Mouse (Mus musculus): Measurements from ENCODE around the gene Cdkn1c. TPM values are rescaled to one million over a fixed set of nuclear protein-coding genes. Genes with fewer than 3 reads are reported as not detected.

Gene Cdkn1c
- polyA plus RNA-seq, 1 experiment from 2014 or later: 275 TPM

DNA sequence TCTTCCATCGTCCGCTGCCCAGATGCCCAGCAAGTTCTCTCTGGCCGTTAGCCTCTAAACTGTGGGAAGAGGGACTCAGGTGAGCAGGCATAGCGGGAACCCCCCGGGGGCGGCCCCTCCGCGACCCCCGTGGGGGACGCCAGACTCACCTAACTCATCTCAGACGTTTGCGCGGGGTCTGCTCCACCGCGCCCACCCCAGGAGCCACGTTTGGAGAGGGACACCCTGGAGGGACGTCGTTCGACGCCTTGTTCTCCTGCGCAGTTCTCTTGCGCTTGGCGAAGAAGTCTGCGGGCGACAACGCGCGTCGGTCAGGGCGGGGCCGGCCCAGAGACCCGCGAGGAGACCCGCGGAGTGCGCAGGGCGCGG, 1.9 kb downstream of the Cdkn1c start:
- Histone ChIP-seq H3K4me2 (peak overlapping the region; percentile 61), H3K27ac (replicated peaks) (peak overlapping the region; percentile 75), H3K4me3 (replicated peaks) (peak overlapping the region; percentile 57), H3K27me3 (replicated peaks) (no peaks in the 10 kb centered on the region), H3K36me3 (no peaks in the 10 kb centered on the region), H3K9me3 (replicated peaks) (0 out of 2 replicates have a peak, but pooled peaks cover 3% of the 10 kb centered on the region), H3K4me1 (peaks cover 21% of the 10 kb centered on the region; the same call in 1 of the 2 replicates), H3K9ac (replicated peaks) (peak overlapping the region; percentile 57)
- 18% methylated on average over 37 of the region's 38 CpGs for WGBS
- ATAC-seq (ENCODE audit: low FRiP score): no peak

DNA sequence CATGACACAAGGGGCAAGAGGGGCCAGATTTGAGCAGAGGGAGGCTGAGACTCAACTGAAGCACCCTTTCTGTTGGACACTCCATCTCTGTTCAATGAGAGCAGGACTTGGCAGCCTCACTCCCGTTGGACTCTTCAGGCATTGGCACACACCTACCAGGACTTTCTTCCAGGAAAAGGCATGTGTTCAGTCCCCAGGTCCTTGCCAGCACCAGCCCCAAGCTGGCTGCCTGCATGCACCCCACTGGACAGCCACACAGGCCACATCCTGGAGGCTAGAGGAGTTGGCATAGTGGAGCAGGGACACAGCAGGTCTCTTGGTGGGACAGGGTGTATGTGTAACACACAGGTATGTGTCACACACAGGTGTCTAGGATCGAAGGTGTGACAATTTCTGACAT, 13.7 kb downstream of the Cdkn1c start:
- H3K4me1 ChIP-seq: peaks cover 23% of the 10 kb centered on the region
- peaks cover 15% of the 10 kb centered on the region for H3K27me3 ChIP-seq (replicated peaks)
- no peaks in the 10 kb centered on the region for H3K9me3 ChIP-seq (replicated peaks)
- no peak overlapping the region for H3K27ac ChIP-seq (replicated peaks)
- no peaks in the 10 kb centered on the region for H3K36me3 ChIP-seq
- WGBS: 80% methylated on average over 2 of the region's 2 CpGs
- no peak overlapping the region for H3K4me2 ChIP-seq
- H3K9ac ChIP-seq (replicated peaks): no peak overlapping the region
- ATAC-seq (ENCODE audit: low FRiP score): no peak
- H3K4me3 ChIP-seq (replicated peaks): no peak overlapping the region

DNA sequence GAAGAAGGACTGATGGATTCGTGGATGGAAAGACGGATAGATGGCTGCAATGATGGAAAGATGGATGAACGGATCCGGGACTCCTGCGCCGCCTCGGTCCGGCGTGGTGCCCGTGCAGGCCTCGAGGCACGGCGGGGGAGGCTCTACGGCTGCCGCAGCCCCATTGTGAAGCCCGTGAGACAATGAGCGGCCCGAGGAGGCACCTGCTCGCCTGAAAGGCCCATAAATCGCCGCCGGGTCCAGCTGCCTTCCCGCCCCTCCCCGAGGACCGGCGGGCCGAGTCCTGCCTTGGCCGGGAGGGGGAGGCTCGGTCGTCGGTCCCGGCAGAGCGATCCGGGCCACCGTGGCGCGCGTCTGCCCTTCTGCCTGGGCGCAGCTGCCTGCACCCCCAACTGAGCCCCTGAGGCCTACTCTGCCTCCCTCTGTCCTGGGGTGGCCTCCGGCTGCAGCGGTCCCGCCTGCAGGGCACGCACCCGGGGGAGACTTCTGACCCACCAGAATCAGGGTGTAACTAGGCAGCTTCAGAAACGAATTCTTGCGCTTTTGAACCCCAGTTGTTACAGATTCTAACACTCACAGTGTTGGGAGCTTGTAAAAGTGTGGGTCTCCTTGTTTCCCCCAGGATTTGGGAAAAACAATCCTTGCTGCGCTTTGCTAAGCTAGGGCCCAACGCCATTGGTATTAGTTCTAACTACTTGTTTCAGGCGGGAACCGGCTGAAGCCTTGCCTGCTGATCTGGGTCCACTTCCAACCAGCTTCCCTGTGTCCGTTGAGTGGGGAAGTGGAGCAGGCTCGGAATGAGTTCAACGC, 15.0 kb downstream of the Cdkn1c start:
- Histone ChIP-seq H3K9ac (replicated peaks) (peak overlapping the region; percentile 44), H3K4me2 (peak overlapping the region; percentile 72), H3K27ac (replicated peaks) (0 out of 2 replicates have a peak overlapping the region, but pooled peaks have one; percentile 33), H3K9me3 (replicated peaks) (no peaks in the 10 kb centered on the region), H3K36me3 (no peaks in the 10 kb centered on the region), H3K4me3 (replicated peaks) (peak overlapping the region; percentile 39), H3K27me3 (replicated peaks) (peaks cover 15% of the 10 kb centered on the region), H3K4me1 (peaks cover 23% of the 10 kb centered on the region)
- peak; percentile 46; the same call in 1 of the 2 replicates for ATAC-seq (ENCODE audit: low FRiP score)
- 4% methylated on average over 50 of the region's 53 CpGs for WGBS

DNA sequence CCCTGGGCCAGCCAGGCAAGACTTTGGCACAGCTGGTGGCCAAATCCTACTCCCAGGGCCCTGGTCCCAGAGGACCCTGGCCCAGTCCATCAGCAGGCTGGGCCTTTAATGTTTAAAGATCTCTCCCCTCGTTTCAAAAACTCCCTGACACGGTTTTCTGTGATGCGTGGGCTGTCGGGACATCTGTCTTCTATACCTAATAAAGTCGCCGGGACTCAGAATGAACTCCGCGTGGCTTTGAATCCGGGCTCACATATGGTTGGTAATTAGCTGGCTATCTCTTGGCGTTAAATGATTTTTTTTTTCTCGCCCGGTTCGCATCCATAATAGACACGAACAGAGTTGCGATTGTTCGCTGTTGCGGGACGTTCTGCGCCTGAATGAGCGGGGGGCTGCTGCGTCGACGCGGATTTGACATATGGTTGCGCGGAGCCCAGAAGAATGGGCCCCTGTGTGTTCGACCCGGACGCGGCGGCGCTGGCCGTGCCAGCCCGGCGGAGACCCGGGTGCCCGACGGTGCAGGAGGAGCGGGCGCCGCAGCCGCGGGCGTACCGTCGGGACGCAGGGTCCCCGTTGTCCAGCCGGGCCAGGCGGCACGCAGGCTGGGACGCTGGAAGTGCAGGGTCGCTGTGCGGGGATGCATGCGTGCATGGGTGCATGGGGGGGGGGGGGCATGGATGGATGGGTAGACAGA, 15.7 kb downstream of the Cdkn1c start:
- Histone ChIP-seq H3K4me2 (peak overlapping the region; percentile 72), H3K4me1 (peaks cover 23% of the 10 kb centered on the region)

DNA sequence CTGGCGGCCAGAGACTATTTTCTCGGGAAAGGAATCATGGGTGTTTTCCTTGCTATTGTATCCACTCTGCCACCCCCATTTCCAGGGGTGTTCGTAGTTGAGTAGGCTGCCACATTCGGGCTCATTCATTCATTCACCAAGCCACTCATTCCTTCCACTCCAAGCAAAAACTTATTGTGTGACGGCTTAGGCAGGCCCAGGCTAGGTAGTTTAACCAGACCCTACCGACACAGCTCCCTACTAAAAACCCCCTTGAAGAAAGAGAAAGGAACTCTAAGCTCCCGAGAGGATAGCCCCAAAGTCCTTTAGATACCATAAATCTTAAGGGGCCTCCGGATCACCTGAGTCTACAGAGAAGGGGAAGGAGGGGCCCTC, 16.3 kb downstream of the Cdkn1c start:
- peak overlapping the region; percentile 72 for H3K4me2 ChIP-seq
- H3K36me3 ChIP-seq: no peaks in the 10 kb centered on the region
- H3K9ac ChIP-seq (replicated peaks): no peak overlapping the region
- H3K4me3 ChIP-seq (replicated peaks): no peak overlapping the region
- H3K27ac ChIP-seq (replicated peaks): no peak overlapping the region
- peaks cover 23% of the 10 kb centered on the region for H3K4me1 ChIP-seq
- WGBS: 21% methylated on average over 8 of the region's 8 CpGs
- no peaks in the 10 kb centered on the region for H3K9me3 ChIP-seq (replicated peaks)
- H3K27me3 ChIP-seq (replicated peaks): peaks cover 15% of the 10 kb centered on the region
- no peak for ATAC-seq (ENCODE audit: low FRiP score)

More for the DNA sequence above, 15.7 kb downstream of the Cdkn1c start:
- WGBS: under 1% methylated on average over 54 of the region's 55 CpGs
- 0 out of 2 replicates have a peak overlapping the region, but pooled peaks have one; percentile 33 for H3K27ac ChIP-seq (replicated peaks)
- H3K36me3 ChIP-seq: no peaks in the 10 kb centered on the region
- peak; percentile 38; the same call in 1 of the 2 replicates for ATAC-seq (ENCODE audit: low FRiP score)
- H3K27me3 ChIP-seq (replicated peaks): peaks cover 15% of the 10 kb centered on the region
- no peaks in the 10 kb centered on the region for H3K9me3 ChIP-seq (replicated peaks)
- peak overlapping the region; percentile 44 for H3K9ac ChIP-seq (replicated peaks)
- H3K4me3 ChIP-seq (replicated peaks): peak overlapping the region; percentile 39

DNA sequence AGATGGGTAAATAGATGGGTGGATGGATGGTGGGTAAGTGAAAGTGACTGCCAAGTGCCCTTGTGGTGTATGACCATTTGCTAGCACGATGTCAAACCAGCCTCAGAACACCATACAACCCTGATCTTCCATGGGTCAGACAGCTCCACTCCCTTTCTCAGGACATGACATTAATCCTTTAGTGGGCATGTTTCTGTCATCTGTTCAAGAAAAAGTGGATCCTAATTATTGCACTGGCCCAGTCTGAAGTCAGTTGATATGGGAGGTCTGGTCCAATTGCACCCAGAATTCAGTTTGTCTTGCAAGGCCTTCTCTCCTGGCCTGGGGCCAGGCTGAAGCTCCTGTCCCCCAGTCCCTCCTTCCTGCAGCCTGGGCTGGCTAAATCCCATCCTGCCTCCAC, 21.9 kb downstream of the Cdkn1c start:
- no peak for ATAC-seq (ENCODE audit: low FRiP score)
- WGBS: 63% methylated on average over 1 of the region's 1 CpGs
- H3K27me3 ChIP-seq (replicated peaks): no peaks in the 10 kb centered on the region
- no peak overlapping the region for H3K9ac ChIP-seq (replicated peaks)
- peaks cover 18% of the 10 kb centered on the region for H3K4me1 ChIP-seq
- no peaks in the 10 kb centered on the region for H3K36me3 ChIP-seq
- no peaks in the 10 kb centered on the region for H3K9me3 ChIP-seq (replicated peaks)
- no peak overlapping the region for H3K4me3 ChIP-seq (replicated peaks)
- H3K4me2 ChIP-seq: peak overlapping the region; percentile 92; the same call in 1 of the 2 replicates
- no peak overlapping the region for H3K27ac ChIP-seq (replicated peaks)

DNA sequence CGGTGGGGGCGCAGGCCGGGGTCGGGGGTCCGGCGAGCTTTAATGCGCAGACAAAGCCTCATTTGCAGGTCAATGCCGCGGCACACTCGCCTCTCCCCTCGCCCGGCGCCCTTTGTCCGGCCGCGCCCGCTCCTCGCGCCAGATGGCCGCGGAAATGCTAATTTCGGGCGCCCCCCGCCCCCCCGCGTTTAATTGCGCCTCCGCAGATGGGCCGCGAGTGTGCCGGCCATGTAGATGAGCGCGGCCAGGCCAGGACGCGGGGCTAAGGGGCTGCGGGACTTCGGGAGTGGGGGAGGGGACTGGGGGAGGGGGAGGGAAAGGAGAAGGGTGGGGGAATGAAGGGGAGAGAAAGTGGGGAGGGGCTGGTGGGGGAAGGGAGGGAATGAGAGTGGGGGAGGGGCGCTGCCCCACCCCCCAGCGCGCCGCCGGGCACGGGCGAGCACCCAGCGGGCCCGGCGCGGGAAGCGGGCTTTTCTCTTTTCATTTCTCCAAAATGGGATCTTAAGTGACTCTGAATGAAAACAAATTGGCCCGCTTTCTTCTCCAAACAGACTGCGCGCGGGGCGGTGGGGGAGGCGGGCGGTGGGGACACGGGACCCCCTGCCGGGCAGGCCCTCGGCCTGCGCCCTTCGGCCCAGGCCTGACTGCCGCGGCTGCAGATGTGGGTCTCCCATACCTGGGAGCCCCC, 22.8 kb downstream of the Cdkn1c start:
- Histone ChIP-seq H3K9me3 (replicated peaks) (no peaks in the 10 kb centered on the region), H3K27ac (replicated peaks) (peak overlapping the region; percentile 62), H3K4me1 (peaks cover 24% of the 10 kb centered on the region), H3K4me2 (peak overlapping the region; percentile 92), H3K36me3 (no peaks in the 10 kb centered on the region), H3K27me3 (replicated peaks) (no peaks in the 10 kb centered on the region), H3K4me3 (replicated peaks) (peak overlapping the region; percentile 45), H3K9ac (replicated peaks) (peak overlapping the region; percentile 64)
- WGBS: 2% methylated on average over 55 of the region's 63 CpGs
- peak; percentile 31; the same call in 1 of the 2 replicates for ATAC-seq (ENCODE audit: low FRiP score)

DNA sequence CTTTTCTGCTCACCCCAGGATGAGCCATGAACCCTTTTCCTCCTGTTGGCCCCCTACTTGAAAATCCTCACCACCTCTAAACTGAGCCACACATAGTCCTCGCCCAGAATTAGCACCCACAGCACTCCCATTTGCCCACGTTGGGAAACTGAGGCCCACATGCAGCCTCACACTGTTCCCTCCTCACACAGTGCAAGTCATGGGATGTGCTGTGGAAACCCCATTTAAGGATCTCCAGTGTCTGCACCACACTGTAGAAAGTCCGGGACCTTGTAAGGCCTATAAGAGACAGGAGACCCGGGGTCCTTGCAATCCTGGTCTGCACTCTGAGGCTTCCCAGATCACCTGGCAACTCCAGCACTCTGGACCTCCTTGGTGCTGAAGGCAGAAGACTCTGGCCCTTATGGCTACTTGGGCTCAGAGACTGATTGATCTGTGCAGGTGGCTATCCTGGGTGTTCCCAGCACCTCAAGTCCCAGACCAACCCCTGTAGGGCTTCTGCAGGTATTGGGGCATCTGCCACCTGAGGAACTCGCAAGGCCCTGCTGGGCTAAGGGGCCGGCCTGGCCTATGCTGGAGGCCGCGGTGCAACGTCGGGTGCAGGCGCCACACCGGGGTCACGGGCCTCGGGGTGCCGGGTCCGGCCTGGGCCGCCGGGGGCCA, 23.5 kb downstream of the Cdkn1c start:
- peak overlapping the region; percentile 45 for H3K4me3 ChIP-seq (replicated peaks)
- H3K9me3 ChIP-seq (replicated peaks): no peaks in the 10 kb centered on the region
- 18% methylated on average over 18 of the region's 18 CpGs for WGBS
- H3K27me3 ChIP-seq (replicated peaks): no peaks in the 10 kb centered on the region
- H3K27ac ChIP-seq (replicated peaks): peak overlapping the region; percentile 62
- H3K4me2 ChIP-seq: peak overlapping the region; percentile 92
- peaks cover 25% of the 10 kb centered on the region for H3K4me1 ChIP-seq
- no peaks in the 10 kb centered on the region for H3K36me3 ChIP-seq
- ATAC-seq (ENCODE audit: low FRiP score): peak; percentile 32
- H3K9ac ChIP-seq (replicated peaks): peak overlapping the region; percentile 64

DNA sequence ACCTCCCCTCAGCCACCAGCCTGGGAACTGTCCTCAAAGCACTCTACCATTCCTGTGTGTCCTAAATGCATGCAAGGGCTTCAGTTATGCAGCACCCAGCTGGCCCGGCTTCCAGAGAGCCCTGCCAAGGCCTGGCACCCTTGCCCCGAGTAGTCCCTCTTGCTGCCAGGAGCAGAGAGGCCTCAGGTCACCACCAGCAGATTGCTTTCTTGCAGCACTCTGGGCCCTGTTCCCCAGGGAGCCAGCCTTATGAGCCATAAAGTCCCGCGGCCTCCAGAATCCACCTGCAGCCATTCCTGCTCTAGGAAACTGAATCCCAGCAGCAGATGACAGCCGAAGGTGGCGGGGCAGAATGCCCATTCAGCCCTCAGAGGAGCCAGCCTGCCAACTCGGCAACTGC, 27.5 kb downstream of the Cdkn1c start:
- Histone ChIP-seq H3K9me3 (replicated peaks) (no peaks in the 10 kb centered on the region), H3K27me3 (replicated peaks) (no peaks in the 10 kb centered on the region; the same call in 1 of the 2 replicates), H3K27ac (replicated peaks) (no peak overlapping the region), H3K4me3 (replicated peaks) (no peak overlapping the region), H3K36me3 (no peaks in the 10 kb centered on the region), H3K4me1 (peaks cover 25% of the 10 kb centered on the region), H3K4me2 (no peak overlapping the region), H3K9ac (replicated peaks) (no peak overlapping the region)
- ATAC-seq (ENCODE audit: low FRiP score): no peak
- WGBS: 28% methylated on average over 7 of the region's 7 CpGs

DNA sequence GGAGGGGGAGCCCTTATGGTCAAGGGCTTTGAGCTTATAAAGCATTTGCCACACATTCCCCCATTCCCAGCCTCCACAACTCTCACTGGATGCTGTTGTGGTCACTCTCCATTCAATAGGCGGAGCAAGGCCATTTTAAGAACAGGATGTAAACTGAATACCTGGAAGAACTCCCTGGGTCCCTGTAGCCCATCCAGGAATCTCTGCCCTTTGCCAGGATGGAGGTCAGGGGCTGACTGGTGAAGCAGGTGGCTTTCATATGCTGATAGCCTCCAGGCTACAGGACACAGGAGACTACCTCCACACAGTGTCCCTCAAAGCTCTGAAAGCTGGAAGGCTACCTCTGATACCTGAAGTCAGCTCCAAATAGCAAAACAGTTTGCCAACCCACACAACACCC, 28.2 kb downstream of the Cdkn1c start:
- Histone ChIP-seq H3K4me2 (no peak overlapping the region), H3K36me3 (no peaks in the 10 kb centered on the region), H3K27ac (replicated peaks) (no peak overlapping the region), H3K9ac (replicated peaks) (no peak overlapping the region), H3K4me1 (peaks cover 26% of the 10 kb centered on the region), H3K9me3 (replicated peaks) (no peaks in the 10 kb centered on the region), H3K4me3 (replicated peaks) (no peak overlapping the region), H3K27me3 (replicated peaks) (no peaks in the 10 kb centered on the region; the same call in 1 of the 2 replicates)
- WGBS: 74% methylated on average over 1 of the region's 1 CpGs
- no peak for ATAC-seq (ENCODE audit: low FRiP score)

All from neural tube, embryonic 15.5 days (tissue).